Mouse (Mus musculus) lung, postnatal 0 days (tissue): ENCODE results near the gene Rab42. TPM values are rescaled to one million over a fixed set of nuclear protein-coding genes. Genes with fewer than 3 reads are reported as not detected.

ENCODE experiments used
- ATAC-seq: fragments of 200-750 bp; cut with Nextera tagmentation; 2 replicates; pipeline ENCODE4 v1.8.0; 2017; ENCODE audit warnings: moderate library complexity
- DNase-seq: peaks from one replicate; pipeline ENCODE4 v3.0.0-alpha.2; 2016; ENCODE audit warnings: low spot score
- H3K27ac ChIP-seq: fragments of 300-500 bp; sonication (generic); 2 replicates; pipeline ENCODE4 v1.5.1; 2014; ENCODE audit warnings: antibody characterized with exemption, mild to moderate bottlenecking, low read length, mixed read lengths
- H3K27me3 ChIP-seq: fragments of 300-500 bp; sonication (generic); replicated peaks from 2 replicates; pipeline ENCODE4 v1.6.1; 2014; ENCODE audit warnings: low read length, mixed read lengths; ENCODE audit not compliant: insufficient read depth
- H3K36me3 ChIP-seq: fragments of 300-500 bp; sonication (generic); 2 replicates; pipeline ENCODE4 v1.6.1; 2014; ENCODE audit warnings: low read length, mixed read lengths; ENCODE audit not compliant: insufficient read depth
- H3K4me1 ChIP-seq: fragments of 300-500 bp; sonication (generic); 2 replicates; pipeline ENCODE4 v1.6.1; 2014; ENCODE audit warnings: antibody characterized with exemption, low read depth, low read length, mixed read lengths; ENCODE audit not compliant: insufficient read depth
- H3K4me2 ChIP-seq: fragments of 300-500 bp; sonication (generic); replicated peaks from 2 replicates; pipeline ENCODE4 v1.6.1; 2014; ENCODE audit warnings: low read depth, mild to moderate bottlenecking, low read length, moderate library complexity, mixed read lengths
- H3K4me3 ChIP-seq: fragments of 300-500 bp; sonication (generic); 2 replicates; pipeline ENCODE4 v1.5.1; 2014; ENCODE audit warnings: low read depth, low read length
- H3K9ac ChIP-seq: fragments of 300-500 bp; sonication (generic); replicated peaks from 2 replicates; pipeline ENCODE4 v1.6.1; 2014; ENCODE audit warnings: low read depth, mild to moderate bottlenecking
- H3K9me3 ChIP-seq: fragments of 300-500 bp; sonication (generic); 2 replicates; pipeline ENCODE4 v1.6.1; 2016; ENCODE audit warnings: low read length, mixed read lengths
- CTCF ChIP-seq: IDR thresholded peaks from 2 replicates; pipeline ENCODE4 v1.5.1; 2016; ENCODE audit warnings: antibody characterized with exemption, mild to moderate bottlenecking
- EP300 ChIP-seq: IDR thresholded peaks from 2 replicates; pipeline ENCODE4 v1.6.1; 2016; ENCODE audit warnings: antibody characterized with exemption, mild to moderate bottlenecking, control low read depth
- WGBS: fragments of 180-500 bp; shearing (Covaris S2); extraction: QIAGEN DNeasy Blood & Tissue Kit; methylation state at CpG from one replicate; pipeline ENCODE4 v1.1.7; 2014; 5-methylcytosine and 5-hydroxymethylcytosine counted together
- polyA plus RNA-seq: library from polyadenylated mRNA; unstranded; fragments of >200 nt; fragmentation: Nextera tagmentation; extraction: Ambion mirVana; gene quantifications from 2 replicates; pipeline ENCODE4 v1.2.1, GENCODE M21; 2015

Gene Rab42
- polyA plus RNA-seq, 1 experiment from 2014 or later = 3.1 TPM

- Histone ChIP-seq H3K4me3 (no peak overlapping the region), H3K4me1 (no peaks in the 10 kb centered on the region), H3K36me3 (peaks cover 15% of the 10 kb centered on the region; the same call in 1 of the 2 replicates), H3K4me2 (no peak overlapping the region), H3K27me3 (no peaks in the 10 kb centered on the region), H3K27ac (no peak overlapping the region), H3K9ac (no peak overlapping the region), H3K9me3 (no peaks in the 10 kb centered on the region)
- ATAC-seq = no peak
- 23% methylated on average over 2 of the region's 2 CpGs for whole genome bisulfite sequencing
- TF ChIP-seq CTCF (no peak), EP300 (no peak)
- DNase-seq = no peak
Observed at GRCm38 (mm10) chr4:132253622-132254021, 49.6 kb downstream of the Rab42 start.

- peaks cover 15% of the 10 kb centered on the region; the same call in 1 of the 2 replicates for H3K36me3 ChIP-seq
Observed at GRCm38 (mm10) chr4:132253128-132253527, 50.1 kb downstream of the Rab42 start.

More at GRCm38 (mm10) chr4:132253128-132253527, 50.1 kb downstream of the Rab42 start:
- WGBS = 72% methylated on average over 8 of the region's 8 CpGs
- no peak overlapping the region for H3K27ac ChIP-seq
- TF ChIP-seq EP300 (no peak), CTCF (no peak)
- no peaks in the 10 kb centered on the region for H3K27me3 ChIP-seq
- no peak overlapping the region for H3K9ac ChIP-seq
- ATAC-seq (no peak), DNase-seq (no peak)
- no peak overlapping the region for H3K4me3 ChIP-seq
- H3K4me2 ChIP-seq = no peak overlapping the region
- H3K4me1 ChIP-seq = no peaks in the 10 kb centered on the region
- H3K9me3 ChIP-seq = no peaks in the 10 kb centered on the region

Other genes with a start within 250 kb of the Rab42 start
- 0.15 and 0.18 TPM in 2 replicates for gene Gm10300, start 228.7 kb downstream of the Rab42 start, polyA plus RNA-seq
- gene Epb41, start 228.1 kb downstream of the Rab42 start, polyA plus RNA-seq = 29.9 and 32.5 TPM in 2 replicates
- not detected in 2 replicates for gene Oprd1, start 158.9 kb downstream of the Rab42 start, polyA plus RNA-seq
- gene Ythdf2, start 91.1 kb downstream of the Rab42 start, polyA plus RNA-seq = 55.3 and 60.4 TPM in 2 replicates
- gene Gmeb1, start 41.8 kb downstream of the Rab42 start, polyA plus RNA-seq = 17.0 and 23.6 TPM in 2 replicates
- 32.1 and 39.7 TPM in 2 replicates for gene Taf12, start 29.0 kb downstream of the Rab42 start, polyA plus RNA-seq
- 49.8 and 52.9 TPM in 2 replicates for gene Trnau1ap, start 26.2 kb upstream of the Rab42 start, polyA plus RNA-seq
- gene Rcc1, start 50.2 kb upstream of the Rab42 start, polyA plus RNA-seq = 14.3 and 14.7 TPM in 2 replicates
- 13.4 and 15.3 TPM in 2 replicates for gene Phactr4, start 119.1 kb upstream of the Rab42 start, polyA plus RNA-seq
- 10.4 and 11.3 TPM in 2 replicates for gene Med18, start 160.5 kb upstream of the Rab42 start, polyA plus RNA-seq
- 11.6 and 16.0 TPM in 2 replicates for gene Sesn2, start 207.1 kb upstream of the Rab42 start, polyA plus RNA-seq
- 700 and 732 TPM in 2 replicates for gene Atpif1, start 230.3 kb upstream of the Rab42 start, polyA plus RNA-seq
- gene Dnajc8, start 232.2 kb upstream of the Rab42 start, polyA plus RNA-seq = 157 and 182 TPM in 2 replicates